Mouse (Mus musculus) B cell, adult (primary cell): ENCODE data around the gene Tex21. TPM values are rescaled to one million over a fixed set of nuclear protein-coding genes. Genes with fewer than 3 reads are reported as not detected.

Experiments used
- total RNA-seq: library from RNA; stranded (reverse); gene quantifications from 4 replicates; pipeline ENCODE4 v1.2.4, GENCODE M21; 2023; ENCODE audit not compliant: inconsistent age

Gene Tex21
- 1.1 to 1.7 TPM (median 1.4 TPM) in 4 replicates for total RNA-seq

DNA sequence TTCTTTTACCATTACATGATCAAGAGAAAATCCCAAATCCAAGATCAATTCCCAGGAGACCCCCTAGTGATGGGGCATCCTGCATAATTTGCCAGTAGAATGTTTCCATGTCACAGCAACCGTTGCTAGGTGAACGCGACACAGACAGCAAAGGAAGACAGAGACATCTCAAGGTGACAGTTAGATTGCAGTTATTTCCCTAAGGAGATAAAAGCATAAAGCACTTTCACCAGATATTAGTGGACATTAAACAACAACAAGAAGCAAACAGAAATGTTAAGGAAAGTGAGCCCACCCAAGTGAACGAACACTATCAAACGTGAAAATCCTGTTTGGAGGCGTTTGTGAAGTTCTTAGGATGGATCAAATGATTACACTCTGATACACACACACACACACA is at the start of gene Tex21:
Gene Tex21 (minus strand): TSS at position 101 of the 400 bp plus-strand sequence.

DNA sequence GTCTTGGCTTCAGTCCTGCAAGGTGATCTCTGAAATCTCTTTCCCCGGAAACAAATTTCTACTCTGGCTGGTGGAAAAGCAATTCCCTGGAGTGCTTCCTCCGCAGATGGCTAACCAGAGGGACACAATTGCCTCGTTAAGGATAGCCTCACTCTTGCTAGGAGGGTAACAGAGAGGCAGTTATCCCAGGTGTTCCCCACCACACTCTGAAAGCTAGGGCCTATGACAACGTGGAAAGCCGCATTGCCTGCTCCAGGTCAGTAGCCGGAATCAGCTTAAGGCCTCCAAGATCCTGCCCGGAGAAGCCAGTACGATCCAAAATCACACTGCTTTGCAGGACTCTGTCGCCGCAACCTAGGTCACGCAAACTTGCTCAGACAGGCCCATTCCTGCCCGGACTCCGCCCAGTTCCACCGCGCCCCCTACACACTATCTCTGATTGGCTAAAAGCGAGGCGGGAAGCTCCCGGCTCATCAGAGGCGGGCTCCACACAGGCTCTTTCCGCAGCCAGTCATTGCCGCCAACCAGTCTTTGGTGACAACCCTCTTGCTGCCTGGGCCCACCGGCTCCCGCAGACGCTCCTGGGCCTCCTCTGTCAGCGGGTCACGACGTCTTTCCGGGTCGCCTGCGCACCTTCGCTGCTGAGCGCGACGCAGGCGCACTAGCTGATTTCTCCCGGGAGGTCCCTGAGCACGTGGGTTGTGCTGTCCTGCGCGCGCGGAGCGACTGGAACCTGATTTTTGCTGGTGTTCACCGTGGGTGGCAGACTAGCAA is 8.4 kb upstream of the Tex21 start, which contains the start of gene Mthfd1:
Gene Mthfd1 (plus strand): TSS at position 574 of the 774 bp plus-strand sequence.

DNA sequence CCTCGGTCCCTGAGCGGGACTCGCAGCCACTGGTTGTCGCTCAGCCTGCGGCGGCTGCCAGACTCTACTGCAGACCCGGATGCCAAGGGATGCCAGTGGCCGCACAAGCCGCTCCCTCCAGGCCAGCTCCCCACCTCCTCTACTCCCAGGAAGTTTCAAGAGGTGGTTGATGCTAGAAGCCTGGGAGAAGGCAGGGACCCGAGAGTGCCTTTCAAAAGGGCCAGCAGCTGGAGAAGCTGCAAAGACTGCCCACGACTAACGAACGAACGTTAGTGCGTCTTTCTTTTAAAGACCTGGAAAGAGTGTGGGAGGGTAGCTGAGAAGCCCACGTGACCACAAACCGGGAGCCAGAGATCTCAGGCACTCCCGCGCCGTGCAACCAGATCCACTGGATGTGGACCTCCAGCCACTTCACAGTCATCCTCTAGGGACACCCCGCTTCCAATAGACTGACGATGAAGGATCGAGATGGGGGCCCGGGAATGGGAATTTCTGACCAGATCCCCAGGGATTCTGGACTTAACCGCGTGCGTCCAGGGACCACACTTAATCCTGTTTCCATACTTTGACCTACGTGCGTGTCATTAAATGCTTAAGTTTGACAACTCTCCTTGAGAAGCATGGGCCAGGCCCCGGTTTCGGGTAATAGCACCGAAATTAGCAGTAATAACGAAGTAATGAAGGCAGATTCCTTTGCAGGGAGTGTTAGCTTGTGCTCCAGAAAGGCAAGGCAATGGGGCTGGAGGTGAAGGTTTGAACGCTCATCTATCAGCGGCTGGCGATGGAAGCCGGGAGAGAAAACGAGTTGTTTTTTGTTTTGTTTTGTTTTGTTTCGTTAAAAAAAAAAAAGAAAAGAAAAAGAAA is 69.3 kb downstream of the Tex21 start, which contains the start of gene Esr2:
Gene Esr2 (minus strand): TSS at position 260 of the 864 bp plus-strand sequence.

Other genes starting within 250 kb of the Tex21 start
- gene Esr2, start 69.5 kb downstream of the Tex21 start, total RNA-seq: 0.15 to 0.22 TPM (median 0.18 TPM) in 3 of 4 replicates, not detected in the other
- gene Mthfd1, start 8.6 kb upstream of the Tex21 start, total RNA-seq: 50.5 to 64.3 TPM (median 58.9 TPM) in 4 replicates
- 1.5 to 2.7 TPM (median 2.1 TPM) in 4 replicates for gene Akap5, start 78.1 kb upstream of the Tex21 start, total RNA-seq
- 35.4 to 41.0 TPM (median 37.8 TPM) in 4 replicates for gene Zbtb25, start 122.9 kb upstream of the Tex21 start, total RNA-seq
- gene Zbtb1, start 123.5 kb upstream of the Tex21 start, total RNA-seq: 14.8 to 16.1 TPM (median 15.6 TPM) in 4 replicates
- 9.6 to 13.4 TPM (median 12.7 TPM) in 4 replicates for gene Hspa2, start 157.4 kb upstream of the Tex21 start, total RNA-seq
- 0.61 TPM in 1 of 4 replicates, not detected in the others for gene Ppp1r36, start 170.8 kb upstream of the Tex21 start, total RNA-seq